Mouse (Mus musculus): ENCODE results near the gene Anks4b.

DNA sequence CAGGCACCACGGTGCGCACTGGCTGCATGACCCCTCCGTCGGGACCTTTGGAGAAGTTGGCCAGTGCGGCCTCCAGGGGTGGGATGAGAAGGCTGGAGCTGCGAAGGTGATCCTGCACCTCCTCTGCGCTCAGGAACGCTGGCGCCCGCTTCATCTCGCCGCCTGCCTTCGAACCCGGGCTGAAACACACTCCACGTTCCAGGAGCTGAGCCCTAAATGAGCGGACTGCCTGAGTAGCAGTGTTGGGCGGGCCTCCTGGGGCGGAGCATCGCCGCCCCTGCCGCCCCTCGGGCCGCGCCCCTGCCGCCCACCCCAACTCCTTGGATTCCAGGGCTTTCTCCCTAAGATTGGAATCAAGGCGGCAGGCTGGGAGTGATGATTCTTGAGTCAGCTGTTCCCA lies 28.1 kb downstream of the Anks4b start, which contains the start of gene Crym:
- TF ChIP-seq GATA1 (IDR thresholded peaks at IDR 0.05; ENCODE audit: low read length) (no peak), TAL1 (IDR thresholded peaks at IDR 0.05; ENCODE audit: low read length) (no peak)

Data from erythroblast, embryonic 14.5 days (primary cell).